Mouse (Mus musculus) spleen, adult 18-20 months (tissue): ENCODE results near the gene Krtap12-1.
"Not testable (repeated sequence)": the region's sequence is repeated elsewhere in the genome, so short reads cannot be mapped to it uniquely, and the experiment has no call there.

Experiments
- DNase-seq, 2 experiments: peaks; one replicate each; pipeline ENCODE4 v3.0.0; 2022; ENCODE audit warnings: mixed read lengths in 2 of 2

Gene Krtap12-1

GRCm38 (mm10) chr10:77720299-77720698 is at the start of gene Krtap12-1:
Krtap12-1 (plus strand) TSS chr10:77720599.
- not testable (repeated sequence) for DNase-seq

- DNase-seq = no peak
These were observed 49.7 kb upstream of the Krtap12-1 start for GRCm38 (mm10) chr10:77670710-77671109.

DNA sequence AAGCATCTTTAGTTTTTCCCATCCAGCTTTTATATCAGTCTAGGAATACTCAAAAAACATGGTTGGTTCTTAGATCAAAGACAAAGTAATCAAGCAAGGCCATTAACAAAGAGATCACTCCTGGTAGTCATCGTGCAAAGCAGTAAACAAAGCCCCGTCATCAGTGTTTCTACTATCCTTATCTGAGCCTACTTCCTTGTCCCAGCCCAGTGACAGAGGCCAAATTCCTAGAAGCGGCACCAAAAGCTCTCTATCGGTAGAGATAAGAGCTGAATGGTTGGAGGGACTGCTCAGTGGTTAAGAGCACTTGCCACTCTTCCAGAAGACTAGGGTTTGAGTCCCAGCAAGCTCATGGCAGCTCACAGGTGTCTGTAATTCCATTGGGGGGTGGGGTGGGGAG is 48.9 kb upstream of the Krtap12-1 start:
- no peak for DNase-seq

DNA sequence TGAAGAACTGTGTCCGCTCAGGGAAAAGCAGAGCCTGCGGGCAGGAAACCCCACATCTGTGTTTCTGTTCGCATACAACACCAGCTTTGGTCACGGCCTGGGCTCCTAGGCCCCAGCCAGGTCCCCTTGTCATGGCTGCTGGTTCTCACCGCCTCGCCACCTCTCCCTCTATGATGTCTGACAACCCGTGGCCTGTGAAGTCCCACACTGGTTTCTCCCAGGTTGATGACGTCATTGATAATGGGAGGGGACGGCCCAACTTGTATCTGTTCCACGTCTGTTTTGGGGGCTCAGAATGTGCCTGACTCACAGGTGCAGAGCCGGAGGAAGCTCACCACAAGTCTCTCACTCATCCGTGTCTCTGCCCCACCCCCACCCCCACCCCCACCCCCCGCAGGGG is 46.6 kb upstream of the Krtap12-1 start:
- peak; percentile 20 to 32 for DNase-seq

DNA sequence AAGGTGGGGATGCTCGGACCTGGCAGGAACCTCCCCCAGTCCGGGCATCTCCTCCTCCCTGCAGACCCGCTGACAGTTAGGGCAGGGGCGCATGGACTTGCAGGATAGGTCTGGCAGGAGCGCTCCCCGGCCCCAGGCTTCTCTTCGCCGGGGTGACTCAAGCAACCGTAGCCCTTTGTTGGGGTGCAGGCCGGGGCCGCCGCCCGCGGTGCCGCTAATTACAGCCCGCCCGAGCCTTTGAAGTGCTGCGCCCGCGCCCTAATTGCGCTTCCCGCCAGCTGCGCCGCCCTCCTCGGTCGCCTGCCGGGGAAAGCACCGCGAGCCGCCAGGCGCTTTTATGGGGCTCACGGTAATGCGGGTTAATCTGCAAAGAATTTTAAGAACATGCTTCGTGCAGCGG is 42.8 kb upstream of the Krtap12-1 start:
- no peak for DNase-seq

DNA sequence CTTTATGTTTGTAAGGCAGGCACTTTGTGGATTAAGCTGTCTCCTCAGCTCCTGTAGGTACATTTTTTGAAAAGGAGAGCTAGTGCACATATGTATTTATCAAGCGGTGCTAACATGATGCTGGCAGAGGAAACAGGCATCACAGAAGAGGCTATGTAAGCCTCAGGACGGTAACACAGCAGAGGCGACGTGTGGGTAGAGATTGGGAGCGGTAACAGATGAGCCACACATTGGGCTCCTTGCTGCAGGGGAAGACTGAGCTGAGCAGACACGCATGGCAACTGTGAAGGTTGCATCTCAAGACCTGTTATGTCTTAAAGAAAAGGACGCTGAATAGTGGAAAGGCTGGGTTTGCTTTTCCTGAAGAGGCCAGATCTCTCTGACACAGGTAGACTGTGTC is 37.4 kb upstream of the Krtap12-1 start:
- DNase-seq = no peak

GRCm38 (mm10) chr10:77684181-77684580 is 36.2 kb upstream of the Krtap12-1 start:
- DNase-seq = no peak

GRCm38 (mm10) chr10:77685895-77686664 is 34.3 kb upstream of the Krtap12-1 start, which contains the start of gene Tspear:
Tspear (plus strand) TSS chr10:77686569.
- no peak for DNase-seq

DNA sequence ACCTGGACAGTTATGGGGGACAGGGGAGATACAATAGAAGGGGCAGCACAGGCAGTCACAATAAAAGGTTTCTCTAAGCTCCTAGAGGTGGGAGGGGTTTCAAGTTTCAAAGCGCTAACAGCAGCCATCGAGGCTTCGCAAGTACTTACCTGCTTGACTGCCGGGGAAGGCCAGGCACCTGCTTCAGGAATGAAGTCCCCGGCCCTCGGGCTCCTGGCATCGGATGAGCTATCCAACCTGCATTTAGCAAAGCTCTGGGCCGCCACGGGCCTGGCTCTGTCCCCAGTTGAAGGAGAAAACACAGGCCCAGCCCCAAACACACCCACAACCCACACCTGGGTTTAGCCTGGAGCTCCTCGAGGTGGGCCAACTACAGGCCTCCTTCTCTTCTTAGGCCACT is 33.4 kb upstream of the Krtap12-1 start:
- DNase-seq = no peak

DNA sequence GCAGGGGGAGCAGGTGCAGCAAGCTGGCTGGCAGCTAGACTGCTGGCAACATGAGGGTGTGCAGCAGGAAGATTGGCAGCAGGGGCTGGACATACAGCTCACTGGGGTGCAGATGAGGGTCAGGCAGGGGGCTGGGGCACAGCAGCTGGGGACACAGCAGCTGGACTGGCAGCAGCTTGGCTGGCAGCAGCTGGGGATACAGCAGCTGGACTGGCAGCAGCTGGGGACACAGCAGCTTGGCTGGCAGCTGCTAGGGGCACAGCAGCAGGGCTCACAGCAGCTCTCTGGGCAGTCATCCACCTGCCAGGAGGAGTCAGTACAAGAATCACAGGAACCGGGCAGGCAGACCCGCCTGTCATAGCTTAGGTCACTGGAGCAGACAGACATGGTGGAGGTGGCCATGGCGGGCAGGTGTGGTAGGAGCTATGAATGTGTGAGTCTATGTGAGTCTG is 30.0 kb upstream of the Krtap12-1 start, which contains the start of gene Gm19402:
Gene Gm19402, minus strand, starts transcription at position 402 of the 452 bp plus-strand sequence.
- not testable (repeated sequence) for DNase-seq

DNA sequence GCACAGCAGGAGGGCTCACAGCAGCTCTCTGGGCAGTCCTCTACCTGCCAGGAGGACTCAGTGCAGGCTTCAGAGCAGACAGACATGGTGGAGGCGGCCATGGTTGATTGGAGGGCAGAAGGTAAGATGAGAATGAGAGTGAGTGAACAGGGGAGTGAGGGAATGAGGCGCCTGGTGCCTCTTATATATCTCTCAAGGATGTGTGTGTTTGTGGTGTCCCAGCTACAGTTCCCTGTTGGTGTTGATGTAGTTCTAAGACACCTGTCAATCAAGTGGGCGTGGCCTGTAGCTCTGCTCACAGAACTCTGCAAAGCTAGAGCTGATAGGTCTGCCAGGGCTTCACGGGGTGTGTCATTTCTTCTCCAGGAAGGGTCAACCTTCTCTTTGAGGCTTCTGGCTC is 23.3 kb upstream of the Krtap12-1 start, which contains the start of gene Gm9508:
Gene Gm9508, minus strand, starts transcription at position 101 of the 400 bp plus-strand sequence.
- DNase-seq = no peak

DNA sequence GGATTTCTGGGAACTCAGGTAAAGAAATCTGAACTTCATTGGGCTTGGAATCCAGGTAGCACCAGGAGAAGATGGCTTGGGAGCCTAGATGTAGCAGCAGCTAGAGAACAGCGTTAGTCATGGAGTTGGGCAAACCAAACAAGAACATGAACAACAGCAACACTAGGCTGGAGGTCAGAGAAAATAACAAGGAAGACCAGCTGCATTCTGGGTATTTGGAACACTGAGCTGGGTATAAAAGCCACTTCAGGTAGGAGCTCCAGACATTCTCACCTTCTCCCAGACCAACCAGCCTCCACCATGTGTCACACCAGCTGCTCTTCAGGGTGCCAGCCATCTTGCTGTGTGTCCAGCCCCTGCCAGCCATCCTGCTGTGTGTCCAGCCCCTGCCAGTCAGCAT is 14.1 kb upstream of the Krtap12-1 start, which contains the start of gene Gm10272:
Gene Gm10272, plus strand, starts transcription at position 301 of the 400 bp plus-strand sequence.
- no peak for DNase-seq

DNA sequence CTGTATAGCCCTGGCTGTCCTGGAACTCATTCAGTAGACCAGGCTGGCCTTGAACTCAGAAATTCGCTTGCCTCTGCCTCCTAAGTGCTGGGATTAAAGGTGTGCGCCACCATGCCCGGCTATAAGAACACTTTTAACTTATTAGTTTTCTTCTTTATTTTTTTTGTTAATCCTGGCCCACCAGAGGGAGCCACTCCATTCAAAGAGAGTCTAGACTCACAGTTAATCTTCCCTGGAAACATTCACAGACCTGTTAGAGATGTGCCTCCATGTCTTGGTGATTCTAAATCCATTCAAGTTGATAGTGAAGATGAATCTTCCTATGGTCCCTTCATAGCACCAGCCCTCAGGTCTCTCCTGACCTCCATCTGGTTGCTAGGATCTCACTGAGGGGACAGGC is 10.6 kb upstream of the Krtap12-1 start:
- no peak for DNase-seq

- not testable (repeated sequence) for DNase-seq
These were observed 9.2 kb upstream of the Krtap12-1 start, which contains the start of gene Gm10024 for GRCm38 (mm10) chr10:77711157-77711556. Gm10024 (plus strand) TSS chr10:77711457.

- no peak for DNase-seq
These were observed 6.7 kb upstream of the Krtap12-1 start for GRCm38 (mm10) chr10:77713734-77714133.

DNA sequence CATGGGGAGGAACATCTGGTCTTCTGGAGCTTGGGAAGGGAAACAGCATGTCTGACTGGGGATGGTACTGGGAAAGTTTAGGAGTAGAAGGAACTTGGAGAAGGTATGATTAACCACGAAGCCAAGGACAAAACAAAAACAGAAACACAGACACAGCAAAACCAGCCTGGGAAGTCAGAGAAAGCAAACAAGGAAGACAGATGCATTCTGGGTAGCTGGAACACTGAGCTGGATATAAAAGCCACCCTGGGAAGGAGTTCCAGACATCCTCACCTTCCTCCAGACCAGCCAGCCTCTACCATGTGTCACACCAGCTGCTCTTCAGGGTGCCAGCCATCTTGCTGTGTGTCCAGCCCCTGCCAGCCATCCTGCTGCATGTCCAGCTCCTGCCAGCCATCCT is 4.9 kb upstream of the Krtap12-1 start, which contains the start of gene Gm10142:
Gene Gm10142, plus strand, starts transcription at position 301 of the 400 bp plus-strand sequence.
- no peak for DNase-seq

- DNase-seq = no peak
These were observed 4.5 kb downstream of the Krtap12-1 start for GRCm38 (mm10) chr10:77724855-77725254.

DNA sequence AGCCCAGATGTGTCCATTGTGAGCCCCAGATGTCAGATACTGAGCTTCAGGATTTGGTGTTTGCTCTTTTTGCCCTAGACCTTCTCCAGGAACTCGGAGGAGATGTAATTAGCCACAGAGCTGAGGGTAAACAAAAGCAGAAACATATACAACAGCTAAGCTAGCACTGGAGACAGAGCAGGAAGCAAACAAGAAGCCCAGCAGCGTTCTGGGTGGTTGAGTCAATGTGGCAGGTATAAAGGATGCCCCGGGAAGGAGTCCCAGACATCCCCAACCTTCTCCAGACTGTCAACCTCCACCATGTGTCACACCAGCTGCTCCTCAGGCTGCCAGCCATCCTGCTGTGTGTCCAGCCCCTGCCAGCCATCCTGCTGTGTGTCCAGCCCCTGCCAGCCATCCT is 5.8 kb downstream of the Krtap12-1 start, which contains the start of gene Gm10100:
Gene Gm10100, plus strand, starts transcription at position 301 of the 400 bp plus-strand sequence.
- DNase-seq = no peak

DNA sequence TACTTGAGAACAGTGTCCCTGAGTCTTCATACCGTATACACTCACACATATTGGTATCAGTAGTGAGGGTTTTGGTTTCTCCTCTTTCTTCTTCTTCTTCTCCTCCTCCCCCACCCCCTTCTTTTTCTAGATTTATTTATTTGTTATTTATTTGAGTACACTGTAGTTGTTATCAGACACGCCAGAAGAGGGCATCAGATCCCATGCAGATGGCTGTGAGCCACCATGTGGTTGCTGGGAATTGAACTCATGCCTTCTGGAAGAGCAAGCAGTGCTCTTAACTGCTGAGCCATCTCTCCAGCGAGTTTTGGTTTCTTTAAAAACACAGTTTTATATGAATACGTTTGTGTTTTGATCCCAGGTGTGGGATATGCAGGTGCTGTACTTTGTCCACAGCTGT is 7.9 kb downstream of the Krtap12-1 start:
- no peak for DNase-seq

- peak in 1 of 2 experiments; percentile 16 for DNase-seq
These were observed 8.8 kb downstream of the Krtap12-1 start for GRCm38 (mm10) chr10:77729241-77729640.

DNA sequence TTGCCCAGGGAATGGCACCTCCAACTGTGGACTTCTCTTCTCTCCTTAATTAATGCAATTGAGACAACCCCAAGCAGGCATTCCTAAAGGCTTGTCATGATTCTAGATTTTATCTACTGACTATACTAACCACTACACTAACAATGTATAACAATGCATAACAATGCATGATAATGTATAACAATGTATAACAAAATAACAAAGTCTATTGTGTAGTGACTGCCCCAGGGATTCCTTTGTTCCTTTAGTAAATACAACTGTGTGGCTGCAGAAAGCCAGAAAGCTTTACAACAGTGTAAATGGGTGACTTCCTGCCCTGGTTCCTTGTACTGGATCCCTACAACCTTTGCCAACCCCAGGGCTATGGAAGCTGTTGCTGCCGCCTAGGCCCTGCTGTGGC is 15.5 kb downstream of the Krtap12-1 start:
- no peak for DNase-seq

- DNase-seq = no peak
These were observed 18.5 kb downstream of the Krtap12-1 start for GRCm38 (mm10) chr10:77738929-77739328.

GRCm38 (mm10) chr10:77741924-77742688 is 21.7 kb downstream of the Krtap12-1 start, which contains the start of gene Gm18596:
Gm18596 (minus strand) TSS chr10:77742638.
- DNase-seq = not testable (repeated sequence)
